Mouse (Mus musculus) cerebellum, adult 2 months (tissue): ENCODE measurements around the gene Bicra.

ENCODE experiments used
- CTCF ChIP-seq: fragments of 200-500 bp; IDR thresholded peaks from 2 replicates; pipeline ENCODE4 v1.5.1; 2011; ENCODE audit warnings: low read depth, mild to moderate bottlenecking, control low read depth, low read length, moderate library complexity, borderline replicate concordance; ENCODE audit not compliant: insufficient read depth
- POLR2A ChIP-seq: fragments of 200-500 bp; IDR thresholded peaks from 2 replicates; pipeline ENCODE4 v1.6.1; 2011; ENCODE audit warnings: low read length, control low read depth, borderline replicate concordance; ENCODE audit not compliant: insufficient read depth

DNA sequence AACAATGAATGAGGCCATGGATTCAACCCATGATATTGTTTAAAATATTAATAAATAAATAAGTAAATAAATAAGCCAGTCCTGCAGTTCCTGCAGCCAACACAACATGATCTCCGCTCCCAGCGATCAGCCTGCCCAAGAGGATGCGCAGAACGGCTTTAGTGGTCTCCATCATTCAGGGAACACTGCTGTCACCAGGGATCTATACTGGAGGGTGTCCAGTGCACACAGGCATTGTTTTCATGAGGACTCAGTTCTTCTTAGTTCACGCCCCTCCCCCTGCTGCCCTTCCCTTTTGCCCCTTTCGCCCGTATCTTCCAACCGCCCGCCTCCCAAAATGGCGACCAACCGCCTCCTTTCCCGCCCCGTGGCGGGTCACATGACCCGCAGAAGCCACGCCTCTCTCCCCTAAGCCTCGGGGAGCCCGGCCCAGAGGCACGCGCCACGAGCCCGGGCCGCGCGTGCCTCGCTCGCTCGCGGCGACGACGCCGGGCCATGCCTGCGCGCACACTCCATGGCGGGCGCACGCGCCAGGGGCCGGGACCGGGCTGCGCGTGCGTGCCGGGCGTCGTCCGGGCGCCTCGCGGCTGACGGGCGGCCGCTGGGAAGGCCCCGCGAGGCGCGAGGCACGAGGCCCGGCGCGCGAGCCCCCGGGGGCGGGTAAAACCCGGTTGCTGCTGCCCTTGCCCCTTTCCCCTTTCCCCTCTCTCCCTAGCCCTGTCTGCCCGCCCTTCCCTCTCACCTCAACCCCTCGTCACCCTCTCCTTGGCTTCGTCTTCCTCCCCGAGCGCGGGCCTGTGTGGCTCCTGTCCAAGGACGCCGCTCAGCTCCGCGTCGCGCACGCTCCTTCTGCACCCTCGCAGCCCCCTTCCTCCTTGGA is 13.7 kb upstream of the Bicra start, which contains the start of gene Zfp541:
- no peak for TF ChIP-seq CTCF
- TF ChIP-seq POLR2A = no peak
